Mouse (Mus musculus) cortical plate, adult 2 months (tissue): ENCODE measurements around the gene Olfr56.
"Not testable (repeated sequence)": the region's sequence is repeated elsewhere in the genome, so short reads cannot be mapped to it uniquely, and the experiment has no call there.

Experiments
- CTCF ChIP-seq: fragments of 200-500 bp; IDR thresholded peaks from 2 replicates; pipeline ENCODE4 v1.5.1; 2011; ENCODE audit warnings: mild to moderate bottlenecking, control low read depth, low read length; ENCODE audit not compliant: insufficient read depth; ENCODE audit errors: extremely low read depth
- POLR2A ChIP-seq: fragments of 200-500 bp; IDR thresholded peaks from 2 replicates; pipeline ENCODE4 v1.6.1; 2011; ENCODE audit warnings: mild to moderate bottlenecking, low read length, control low read depth; ENCODE audit not compliant: insufficient read depth; ENCODE audit errors: extremely low read depth

- TF ChIP-seq CTCF, POLR2A: not testable (repeated sequence)
Observed at GRCm38 (mm10) chr11:49051894-49052293, 73.2 kb downstream of the Olfr56 start.
